In genomic region chr14:121653717-121654116, GRCm38 (mm10) we compare ENCODE assay signal across 21 mouse cellular contexts.
DNase-seq lines count a peak whose midpoint lies in the region; ATAC-seq and TF ChIP-seq lines count a peak whose summit lies in the region.
"Had no signal": no experiment of that assay in that cellular context is flagged by ENCODE, and none has a peak within 500 bp of the region (broad histone marks: within the 10 kb centered on the region; RNA-seq: fewer than 3 reads in every experiment).

No protein-coding gene starts in this region.

- no peaks in the 10 kb centered on the region for H3K27me3 ChIP-seq in cerebellum, adult 2 months (ENCODE audit: control insufficient read depth, insufficient read depth, low read length)
- no peaks in the 10 kb centered on the region for H3K27me3 ChIP-seq in heart, embryonic 11.5 days (ENCODE audit: control insufficient read depth, insufficient read depth, low read length)
- H3K27me3 ChIP-seq in heart, postnatal 0 days (ENCODE audit: control insufficient read depth, insufficient read depth, low read length) = no peaks in the 10 kb centered on the region
- no peaks in the 10 kb centered on the region for H3K27me3 ChIP-seq in intestine, embryonic 16.5 days (replicated peaks; ENCODE audit: control insufficient read depth, insufficient read depth, low read length)
- H3K27me3 ChIP-seq: hindbrain, embryonic 12.5 days; liver, embryonic 15.5 days; midbrain, embryonic 15.5 days; neural tube, embryonic 12.5 days had no signal

- no peaks in the 10 kb centered on the region for H3K36me3 ChIP-seq in heart, embryonic 11.5 days (ENCODE audit: control insufficient read depth, insufficient read depth, low read length)
- no peaks in the 10 kb centered on the region for H3K36me3 ChIP-seq in heart, postnatal 0 days (replicated peaks; ENCODE audit: control insufficient read depth, insufficient read depth, low read length)
- peaks cover 8% of the 10 kb centered on the region; the same call in 1 of the 2 replicates for H3K36me3 ChIP-seq in intestine, embryonic 16.5 days (ENCODE audit: control insufficient read depth, insufficient read depth, low read length)
- H3K36me3 ChIP-seq: hindbrain, embryonic 12.5 days; limb, embryonic 10.5 days; liver, embryonic 15.5 days; midbrain, embryonic 15.5 days; neural tube, embryonic 12.5 days had no signal

- no peak for TF ChIP-seq CTCF in cerebellum, adult 2 months (IDR thresholded peaks at IDR 0.05; ENCODE audit: borderline replicate concordance, insufficient read depth, low read depth, low read length)
- TF ChIP-seq CTCF in heart, postnatal 0 days (IDR thresholded peaks at IDR 0.05; ENCODE audit: low read depth) = no peak

- DNase-seq in cerebellum, adult 2 months = peak in 1 of 2 experiments; percentile 48
- DNase-seq in cerebellum, adult 18-20 months = no peak
- DNase-seq in heart, postnatal 36 days = no peak
- DNase-seq in heart, postnatal 0 days (ENCODE audit: low spot score) = no peak
- DNase-seq in heart, adult 9 months (ENCODE audit: low spot score in 2 of 2) = no peak
- DNase-seq in spleen, postnatal 4 days (ENCODE audit: low spot score in 2 of 2) = no peak
- DNase-seq: adrenal gland, postnatal 10 days; forebrain, postnatal 0 days; liver; right cerebral cortex, postnatal 14 days; spleen, adult 18-20 months had no signal

- H3K27ac ChIP-seq in cerebellum, adult 2 months (ENCODE audit: insufficient read depth, low read length) = peak overlapping the region; percentile 40
- peak overlapping the region; percentile 72 for H3K27ac ChIP-seq in heart, embryonic 11.5 days (ENCODE audit: low read depth, low read length)
- H3K27ac ChIP-seq in heart, postnatal 0 days (ENCODE audit: low read depth) = no peak overlapping the region
- H3K27ac ChIP-seq in intestine, embryonic 16.5 days (ENCODE audit: low read length) = peak overlapping the region; percentile 74
- H3K27ac ChIP-seq: hindbrain, embryonic 12.5 days; layer of hippocampus, adult 2 months; limb, embryonic 10.5 days; liver, embryonic 15.5 days; macrophage; midbrain, embryonic 15.5 days; neural tube, embryonic 12.5 days had no signal

- no peak for TF ChIP-seq EP300 in heart, postnatal 0 days (IDR thresholded peaks at IDR 0.05; ENCODE audit: low read depth)

- WGBS in cerebellum, adult 2 months = 40% methylated on average over 10 of the region's 10 CpGs
- 41% methylated on average over 10 of the region's 10 CpGs for WGBS in heart, embryonic 11.5 days (ENCODE audit: insufficient replicate concordance)
- WGBS in heart, postnatal 0 days = 43% methylated on average over 10 of the region's 10 CpGs
- 72% methylated on average over 10 of the region's 10 CpGs for WGBS in intestine, embryonic 16.5 days

- no peak overlapping the region for H3K4me3 ChIP-seq in cerebellum, adult 2 months (replicated peaks; ENCODE audit: insufficient read depth, low read depth, low read length)
- H3K4me3 ChIP-seq in heart, embryonic 11.5 days (ENCODE audit: low read depth, low read length) = no peak overlapping the region
- H3K4me3 ChIP-seq in heart, postnatal 0 days (ENCODE audit: low read depth, low read length) = no peak overlapping the region
- H3K4me3 ChIP-seq in intestine, embryonic 16.5 days (ENCODE audit: low read length) = no peak overlapping the region
- H3K4me3 ChIP-seq: hindbrain, embryonic 12.5 days; layer of hippocampus, adult 2 months; limb, embryonic 10.5 days; liver, embryonic 15.5 days; midbrain, embryonic 15.5 days; neural tube, embryonic 12.5 days had no signal

- peaks cover 18% of the 10 kb centered on the region for H3K4me1 ChIP-seq in cerebellum, adult 2 months (ENCODE audit: control insufficient read depth, insufficient read depth, low read length)
- H3K4me1 ChIP-seq in heart, embryonic 11.5 days (ENCODE audit: control insufficient read depth, insufficient read depth, low read length) = peaks cover 19% of the 10 kb centered on the region
- peaks cover 21% of the 10 kb centered on the region for H3K4me1 ChIP-seq in heart, postnatal 0 days (ENCODE audit: control insufficient read depth, insufficient read depth)
- peaks cover 13% of the 10 kb centered on the region for H3K4me1 ChIP-seq in intestine, embryonic 16.5 days (ENCODE audit: control insufficient read depth, insufficient read depth, low read length)
- H3K4me1 ChIP-seq: liver, embryonic 15.5 days; midbrain, embryonic 15.5 days had no signal

- H3K9ac ChIP-seq in heart, embryonic 11.5 days (ENCODE audit: low read depth, low read length) = no peak overlapping the region
- H3K9ac ChIP-seq in heart, postnatal 0 days (replicated peaks; ENCODE audit: low read depth, low read length) = no peak overlapping the region
- H3K9ac ChIP-seq in intestine, embryonic 16.5 days (ENCODE audit: low read depth, low read length) = no peak overlapping the region
- H3K9ac ChIP-seq: forebrain, postnatal 0 days; hindbrain, embryonic 12.5 days; liver, embryonic 15.5 days; midbrain, embryonic 15.5 days; neural tube, embryonic 12.5 days had no signal

- no peak for TF ChIP-seq POLR2A in cerebellum, adult 2 months (IDR thresholded peaks at IDR 0.05; ENCODE audit: borderline replicate concordance, insufficient read depth, low read length)

- ATAC-seq in heart, embryonic 11.5 days (replicated peaks; ENCODE audit: insufficient number of reproducible peaks, low FRiP score, low TSS enrichment) = peak; percentile 47; the same call in 1 of the 2 replicates
- ATAC-seq in heart, postnatal 0 days (ENCODE audit: insufficient read depth, low read depth) = no peak
- no peak; the same call in 1 of the 2 replicates for ATAC-seq in intestine, embryonic 16.5 days
- ATAC-seq: forebrain, postnatal 0 days; inflammation-experienced regulatory T-cells, adult 6 months; midbrain, embryonic 15.5 days had no signal

- H3K9me3 ChIP-seq in heart, embryonic 11.5 days (replicated peaks; ENCODE audit: control insufficient read depth, low read length) = no peaks in the 10 kb centered on the region
- H3K9me3 ChIP-seq in heart, postnatal 0 days (replicated peaks; ENCODE audit: control insufficient read depth, low read length) = no peaks in the 10 kb centered on the region
- H3K9me3 ChIP-seq in intestine, embryonic 16.5 days (ENCODE audit: control insufficient read depth, low read length) = no peaks in the 10 kb centered on the region
- H3K9me3 ChIP-seq: hindbrain, embryonic 12.5 days; limb, embryonic 10.5 days; liver, embryonic 15.5 days; midbrain, embryonic 15.5 days; neural tube, embryonic 12.5 days had no signal

- intact Hi-C loops in heart, postnatal 36 days (cut with DNase I) = no loop called here

- peak overlapping the region; percentile 21 for H3K4me2 ChIP-seq in heart, embryonic 11.5 days
- H3K4me2 ChIP-seq in heart, postnatal 0 days (ENCODE audit: low read depth, low read length) = peak overlapping the region; percentile 37; the same call in 1 of the 2 replicates
- no peak overlapping the region for H3K4me2 ChIP-seq in intestine, embryonic 16.5 days (ENCODE audit: low read depth, low read length)
- H3K4me2 ChIP-seq: hindbrain, embryonic 12.5 days; liver, embryonic 15.5 days; midbrain, embryonic 15.5 days; neural tube, embryonic 12.5 days had no signal
